Comparison of ENCODE assay signal across 8 mouse cellular contexts in the genomic region with DNA sequence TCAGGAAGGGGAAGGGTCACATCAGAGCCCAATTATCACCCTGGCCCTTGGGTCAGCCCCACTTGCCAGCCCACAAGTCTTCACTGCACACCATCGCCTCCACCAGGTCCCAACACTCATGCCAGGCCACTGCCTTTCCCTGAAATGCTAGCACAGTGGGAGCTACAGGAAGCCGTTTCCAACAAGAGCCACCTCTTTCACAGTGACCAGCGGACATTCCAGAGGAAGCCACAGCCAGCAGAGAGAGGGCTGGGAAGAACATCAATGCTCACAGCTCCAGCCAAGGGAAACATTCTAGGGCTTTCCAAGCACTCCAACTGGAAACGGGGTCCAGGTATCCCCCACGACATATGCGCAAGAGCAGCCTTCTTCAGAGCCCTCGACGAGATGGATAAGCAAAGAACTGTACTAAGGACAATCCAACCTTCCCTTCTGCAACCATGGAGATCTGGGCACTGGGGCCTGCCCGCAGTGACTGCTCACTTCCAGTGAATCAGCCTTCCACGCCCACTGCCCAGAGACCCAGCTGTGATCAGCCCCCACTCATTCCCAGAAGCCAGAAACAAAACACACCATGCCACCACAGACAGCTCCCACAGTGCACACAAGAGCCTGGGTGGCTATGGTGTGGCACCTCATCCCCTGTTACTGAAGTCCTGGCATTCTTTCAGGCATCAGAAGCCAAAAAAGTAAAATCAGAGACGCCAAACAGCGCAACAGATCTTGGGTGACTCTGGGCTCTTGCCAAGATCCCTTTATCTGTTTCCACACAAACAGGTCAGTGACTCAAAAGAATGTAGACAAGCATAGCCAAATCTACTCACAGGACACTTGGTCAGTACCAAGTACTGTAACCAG. TPM values are rescaled to one million over a fixed set of nuclear protein-coding genes. Genes with fewer than 3 reads are reported as not detected.
DNase-seq lines count a peak whose midpoint lies in the region; ATAC-seq lines count a peak whose summit lies in the region.

No protein-coding gene starts in this region.

- H3K36me3 ChIP-seq in hindbrain, embryonic 16.5 days (ENCODE audit: control insufficient read depth, insufficient read depth, low read length), result no peaks in the 10 kb centered on the region
- 0 out of 2 replicates have a peak, but pooled peaks cover 3% of the 10 kb centered on the region for H3K36me3 ChIP-seq in lung, embryonic 15.5 days

- peaks cover 82% of the 10 kb centered on the region for H3K4me1 ChIP-seq in hindbrain, embryonic 16.5 days (ENCODE audit: control insufficient read depth, insufficient read depth, low read depth, low read length)
- peaks cover 77% of the 10 kb centered on the region for H3K4me1 ChIP-seq in lung, embryonic 15.5 days

- H3K4me2 ChIP-seq in hindbrain, embryonic 16.5 days (ENCODE audit: low read length), result peak overlapping the region; percentile 22; the same call in 1 of the 2 replicates
- H3K4me2 ChIP-seq in lung, embryonic 15.5 days, result peak overlapping the region; percentile 23; the same call in 1 of the 2 replicates

- H3K4me3 ChIP-seq in hindbrain, embryonic 16.5 days (ENCODE audit: low read length), result no peak overlapping the region
- no peak overlapping the region for H3K4me3 ChIP-seq in lung, embryonic 15.5 days

- peak; percentile 47; the same call in 1 of the 2 replicates for ATAC-seq in frontal cortex, adult (ENCODE audit: low TSS enrichment)
- no peak for ATAC-seq in hindbrain, embryonic 16.5 days
- no peak for ATAC-seq in lung, embryonic 15.5 days (ENCODE audit: borderline replicate concordance, extremely low read depth, low FRiP score, low TSS enrichment)
- ATAC-seq in inflammation-experienced regulatory T-cells, adult 6 months, result no peak

- 39% methylated on average over 12 of the region's 12 CpGs for WGBS in hindbrain, embryonic 16.5 days
- WGBS in lung, embryonic 15.5 days, result 37% methylated on average over 12 of the region's 12 CpGs

- peak overlapping the region; percentile 9; the same call in 1 of the 2 replicates for H3K27ac ChIP-seq in hindbrain, embryonic 16.5 days (ENCODE audit: low read depth, low read length)
- H3K27ac ChIP-seq in lung, embryonic 15.5 days, result peak overlapping the region; percentile 45

- no peak for DNase-seq in frontal cortex, postnatal 10 days (ENCODE audit: low spot score in 2 of 2)
- peak; percentile 61 for DNase-seq in 3T3-L1 (ENCODE audit: low read depth, low spot score)
- DNase-seq in fibroblast of lung, adult 2 months (ENCODE audit: low read depth), result peak; percentile 76
- no peak for DNase-seq in urinary bladder, postnatal 25 days (ENCODE audit: low spot score)

- no peak overlapping the region for H3K9ac ChIP-seq in hindbrain, embryonic 16.5 days (ENCODE audit: low read depth, low read length)
- H3K9ac ChIP-seq in lung, embryonic 15.5 days, result 0 out of 2 replicates have a peak overlapping the region, but pooled peaks have one; percentile 10

- H3K27me3 ChIP-seq in hindbrain, embryonic 16.5 days (replicated peaks; ENCODE audit: control insufficient read depth, insufficient read depth, low read length), result no peaks in the 10 kb centered on the region
- H3K27me3 ChIP-seq in lung, embryonic 15.5 days, result no peaks in the 10 kb centered on the region

- no peaks in the 10 kb centered on the region for H3K9me3 ChIP-seq in hindbrain, embryonic 16.5 days (ENCODE audit: control insufficient read depth, low read length)
- no peaks in the 10 kb centered on the region for H3K9me3 ChIP-seq in lung, embryonic 15.5 days

RNA-seq across cellular contexts. Expression of a gene that starts 6.4 kb away (rescaled TPM):
- 11.1 TPM in 2 replicates for polyA plus RNA-seq in hindbrain, embryonic 16.5 days (2015; fragmentation: Nextera tagmentation; extraction: Ambion mirVana)
- polyA plus RNA-seq in lung, embryonic 15.5 days (2015; fragmentation: Nextera tagmentation; extraction: Ambion mirVana), result 16.1 and 16.9 TPM in 2 replicates
- 10 to 100 TPM; 10.7 to 26.8 (median 26.8) TPM for polyA plus RNA-seq in inflammation-experienced regulatory T-cells, adult 6 months (2017; shearing (Covaris generic))

RNA-seq across cellular contexts. Expression of a gene that starts 33.6 kb away (rescaled TPM):
- polyA plus RNA-seq in hindbrain, embryonic 16.5 days (2015; fragmentation: Nextera tagmentation; extraction: Ambion mirVana), result 72.1 and 72.5 TPM in 2 replicates
- polyA plus RNA-seq in lung, embryonic 15.5 days (2015; fragmentation: Nextera tagmentation; extraction: Ambion mirVana), result 83.4 and 83.5 TPM in 2 replicates
- 10 to 100 TPM; 44.3 to 57.3 (median 51.6) TPM for polyA plus RNA-seq in inflammation-experienced regulatory T-cells, adult 6 months (2017; shearing (Covaris generic))

Comparison
In these comparisons a context has a peak if more than half of its experiments do, and no peak if none do; other contexts are left out.
1. DNase-seq: peak in 3T3-L1 (single experiment) and fibroblast of lung, adult 2 months (single experiment); none in frontal cortex, postnatal 10 days (0 of 2) and urinary bladder, postnatal 25 days (single experiment).